Mouse (Mus musculus) thymus, adult 2 months (tissue): ENCODE results near the gene Rhbdd3.

ENCODE experiments used
- CTCF ChIP-seq: fragments of 200-500 bp; IDR thresholded peaks from 2 replicates; pipeline ENCODE4 v1.5.1; 2012; ENCODE audit warnings: mild to moderate bottlenecking, control low read depth, low read length, moderate library complexity, borderline replicate concordance; ENCODE audit not compliant: control insufficient read depth, poor library complexity, insufficient read depth; ENCODE audit errors: extremely low read depth
- POLR2A ChIP-seq: fragments of 200-500 bp; IDR thresholded peaks from 2 replicates; pipeline ENCODE4 v1.6.1; 2012; ENCODE audit warnings: mild to moderate bottlenecking, low read length, control low read depth, moderate library complexity; ENCODE audit not compliant: control insufficient read depth, poor library complexity, insufficient read depth; ENCODE audit errors: extremely low read depth

- TF ChIP-seq CTCF = no peak
- no peak for TF ChIP-seq POLR2A
Observed at GRCm38 (mm10) chr11:5062860-5063505, 35.7 kb upstream of the Rhbdd3 start.
